Mouse (Mus musculus) bone marrow, adult 2 months (tissue): ENCODE results near the gene Sp4.

Experiments
- CTCF ChIP-seq: fragments of 200-500 bp; IDR thresholded peaks from 2 replicates; pipeline ENCODE4 v1.5.1; 2011; ENCODE audit warnings: low read length, control low read depth; ENCODE audit not compliant: control insufficient read depth, insufficient read depth
- POLR2A ChIP-seq: fragments of 200-500 bp; IDR thresholded peaks from 2 replicates; pipeline ENCODE4 v1.6.1; 2011; ENCODE audit warnings: low read depth, mild to moderate bottlenecking, control low read depth, low read length, borderline replicate concordance; ENCODE audit not compliant: control insufficient read depth

DNA sequence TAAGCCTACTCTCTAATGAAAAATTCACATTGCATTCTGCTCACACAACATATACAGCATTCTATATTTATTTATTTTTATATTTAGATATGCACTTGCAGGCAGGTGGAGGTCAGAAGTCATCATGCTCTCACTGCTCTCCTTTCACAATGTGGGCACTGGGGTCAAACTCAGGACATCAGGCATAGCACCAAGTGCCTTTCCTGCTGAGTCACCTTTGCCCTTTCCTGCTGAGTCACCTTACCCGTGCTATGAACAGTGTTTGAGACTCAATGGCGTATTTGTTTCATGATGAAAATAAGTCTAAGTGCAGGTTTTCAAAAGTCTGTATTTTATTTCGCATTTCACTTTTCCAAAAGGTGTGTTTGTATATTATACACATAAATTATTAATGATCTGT is 111.7 kb downstream of the Sp4 start:
- no peak for TF ChIP-seq CTCF
- no peak for TF ChIP-seq POLR2A
